Mouse (Mus musculus) embryonic fibroblast, embryonic 13.5 days (primary cell): Measurements from ENCODE around the gene Fcer2a.

Experiments
- CTCF ChIP-seq: IDR thresholded peaks from 2 replicates; pipeline ENCODE4 v1.5.1; 2011; ENCODE audit warnings: mild to moderate bottlenecking, control low read depth, low read length, moderate library complexity, borderline replicate concordance; ENCODE audit not compliant: insufficient read depth
- POLR2A ChIP-seq: IDR thresholded peaks from 2 replicates; pipeline ENCODE4 v1.6.1; 2011; ENCODE audit warnings: low read depth, mild to moderate bottlenecking, control low read depth, low read length, moderate library complexity

- TF ChIP-seq POLR2A, result no peak
- TF ChIP-seq CTCF, result no peak
Observed at GRCm38 (mm10) chr8:3717321-3717954, 23.5 kb upstream of the Fcer2a start.
